Mouse (Mus musculus) heart, embryonic 15.5 days (tissue): ENCODE measurements around the gene Mrpl49. TPM values are rescaled to one million over a fixed set of nuclear protein-coding genes. Genes with fewer than 3 reads are reported as not detected.

Source experiments
- ATAC-seq: fragments of 200-750 bp; cut with Nextera tagmentation; replicated peaks from 2 replicates; pipeline ENCODE4 v1.8.0; 2017; ENCODE audit warnings: low read depth, moderate TSS enrichment; ENCODE audit not compliant: insufficient number of reproducible peaks, insufficient read depth, low FRiP score
- H3K27ac ChIP-seq: fragments of 300-500 bp; sonication (generic); 2 replicates; pipeline ENCODE4 v1.5.1; 2015; ENCODE audit warnings: mild to moderate bottlenecking, inconsistent platforms
- H3K27me3 ChIP-seq: fragments of 300-500 bp; sonication (generic); 2 replicates; pipeline ENCODE4 v1.6.1; 2015; ENCODE audit warnings: inconsistent platforms
- H3K36me3 ChIP-seq: fragments of 300-500 bp; sonication (generic); 2 replicates; pipeline ENCODE4 v1.6.1; 2015; ENCODE audit warnings: mild to moderate bottlenecking, inconsistent platforms
- H3K4me1 ChIP-seq: fragments of 300-500 bp; sonication (generic); replicated peaks from 2 replicates; pipeline ENCODE4 v1.6.1; 2015; ENCODE audit warnings: inconsistent platforms
- H3K4me2 ChIP-seq: fragments of 300-500 bp; sonication (generic); 2 replicates; pipeline ENCODE4 v1.6.1; 2015; ENCODE audit warnings: inconsistent platforms, mild to moderate bottlenecking, moderate library complexity
- H3K4me3 ChIP-seq: fragments of 300-500 bp; sonication (generic); 2 replicates; pipeline ENCODE4 v1.5.1; 2015; ENCODE audit warnings: mild to moderate bottlenecking, inconsistent platforms
- H3K9ac ChIP-seq: fragments of 300-500 bp; sonication (generic); 2 replicates; pipeline ENCODE4 v1.6.1; 2015; ENCODE audit warnings: mild to moderate bottlenecking, inconsistent platforms
- H3K9me3 ChIP-seq: fragments of 300-500 bp; sonication (generic); replicated peaks from 2 replicates; pipeline ENCODE4 v1.6.1; 2016; ENCODE audit warnings: inconsistent platforms
- WGBS: fragments of 180-500 bp; shearing (Covaris S2); methylation state at CpG from one replicate; pipeline ENCODE4 v1.1.7; 2015; ENCODE audit warnings: mixed read lengths; 5-methylcytosine and 5-hydroxymethylcytosine counted together
- polyA plus RNA-seq: library from polyadenylated mRNA; unstranded; fragments of >200 nt; fragmentation: Nextera tagmentation; extraction: Ambion mirVana; gene quantifications from 2 replicates; pipeline ENCODE4 v1.2.1, GENCODE M21; 2015

The Mrpl49 gene
- polyA plus RNA-seq: 54.5 and 55.3 TPM in 2 replicates

GRCm38 (mm10) chr19:6057313-6058096, at the start of gene Mrpl49, which contains the start of gene Fau:
Mrpl49 (minus strand) TSS chr19:6057785.
Fau (plus strand) TSS chr19:6057844.
- Histone ChIP-seq H3K36me3 (peaks cover 45% of the 10 kb centered on the region), H3K27me3 (no peaks in the 10 kb centered on the region), H3K4me2 (peak within 1 kb of the TSS; percentile 79), H3K9ac (peak within 1 kb of the TSS; percentile 92), H3K9me3 (no peaks in the 10 kb centered on the region), H3K27ac (peak within 1 kb of the TSS; percentile 83), H3K4me1 (peaks cover 29% of the 10 kb centered on the region), H3K4me3 (peak within 1 kb of the TSS; percentile 94)
- WGBS: under 1% methylated on average over 62 of the region's 63 CpGs
- peak; percentile 88 for ATAC-seq

DNA sequence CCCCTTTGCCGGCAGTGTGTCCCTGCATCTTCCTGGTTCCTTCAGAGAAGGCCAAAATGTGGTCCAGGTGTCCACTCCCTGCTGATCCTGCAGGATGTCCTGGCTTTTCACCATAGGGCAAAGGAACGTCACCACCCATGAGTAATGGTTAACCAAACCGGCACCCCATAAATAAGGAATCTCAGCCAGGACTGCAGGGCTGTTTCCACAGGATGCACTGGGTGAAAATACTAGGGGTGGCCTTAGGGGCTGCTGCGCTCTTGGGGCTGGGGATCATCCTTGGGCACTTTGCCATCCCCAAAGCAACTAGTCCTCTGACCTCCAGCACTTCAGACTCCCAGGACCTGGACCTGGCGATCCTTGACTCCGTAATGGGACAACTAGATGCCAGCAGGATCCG, 48.0 kb upstream of the Mrpl49 start, which contains the start of gene Naaladl1:
TSS of gene Naaladl1 (plus strand) at position 197 of the 400 bp plus-strand sequence.
- no peak within 1 kb of the TSS for H3K4me3 ChIP-seq
- no peaks in the 10 kb centered on the region for H3K9me3 ChIP-seq
- H3K27ac ChIP-seq: no peak within 1 kb of the TSS
- no peak within 1 kb of the TSS for H3K9ac ChIP-seq
- H3K4me2 ChIP-seq: no peak within 1 kb of the TSS
- no peaks in the 10 kb centered on the region for H3K27me3 ChIP-seq
- 86% methylated on average over 7 of the region's 7 CpGs for whole genome bisulfite sequencing
- ATAC-seq: no peak
- H3K4me1 ChIP-seq: no peaks in the 10 kb centered on the region
- no peaks in the 10 kb centered on the region for H3K36me3 ChIP-seq

GRCm38 (mm10) chr19:6104476-6104875, 46.9 kb upstream of the Mrpl49 start:
- Histone ChIP-seq H3K4me2 (no peak overlapping the region), H3K27ac (no peak overlapping the region), H3K9me3 (no peaks in the 10 kb centered on the region), H3K27me3 (no peaks in the 10 kb centered on the region), H3K9ac (no peak overlapping the region), H3K4me1 (no peaks in the 10 kb centered on the region), H3K36me3 (no peaks in the 10 kb centered on the region), H3K4me3 (no peak overlapping the region)
- no peak for ATAC-seq
- 52% methylated on average over 4 of the region's 4 CpGs for WGBS

DNA sequence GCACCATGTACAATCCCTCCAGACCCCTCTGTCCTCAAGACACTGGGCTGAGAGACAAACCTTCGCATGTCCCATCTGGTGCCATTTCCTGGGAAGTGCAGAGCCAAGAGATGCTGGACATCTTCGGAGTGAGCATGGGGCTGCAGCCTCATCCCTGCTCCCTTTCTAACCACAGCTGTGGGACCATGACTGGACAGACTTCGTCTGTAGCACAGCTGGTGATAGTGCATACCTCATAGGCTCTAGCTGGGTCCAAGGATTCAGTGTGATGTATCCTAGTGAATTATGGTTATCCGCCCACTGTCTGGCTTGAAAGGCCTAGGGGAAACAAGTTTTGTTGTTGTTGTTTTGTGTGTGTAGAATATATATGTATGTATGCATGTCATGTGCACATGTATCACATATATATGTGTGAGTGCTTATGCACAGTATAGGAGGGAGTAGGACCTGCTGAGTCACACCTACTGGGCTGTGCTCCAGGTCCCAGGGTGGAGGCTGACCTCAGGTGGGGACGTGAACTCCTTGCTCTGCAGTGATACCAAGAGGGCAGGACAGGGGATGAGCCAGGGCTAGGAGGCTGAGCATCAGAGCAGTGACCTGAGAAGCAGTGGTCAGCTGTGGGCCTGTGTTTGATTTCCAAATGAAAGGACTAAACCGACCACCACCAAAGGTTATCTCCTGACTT, 44.7 kb upstream of the Mrpl49 start:
- no peaks in the 10 kb centered on the region for H3K27me3 ChIP-seq
- no peak for ATAC-seq
- 70% methylated on average over 6 of the region's 6 CpGs for WGBS

GRCm38 (mm10) chr19:6101186-6101585, 43.6 kb upstream of the Mrpl49 start:
- WGBS: 73% methylated on average over 6 of the region's 6 CpGs
- no peaks in the 10 kb centered on the region for H3K9me3 ChIP-seq
- no peaks in the 10 kb centered on the region for H3K36me3 ChIP-seq
- no peak overlapping the region for H3K27ac ChIP-seq
- ATAC-seq: no peak
- no peaks in the 10 kb centered on the region for H3K4me1 ChIP-seq
- H3K27me3 ChIP-seq: no peaks in the 10 kb centered on the region
- no peak overlapping the region for H3K4me2 ChIP-seq
- H3K4me3 ChIP-seq: no peak overlapping the region
- H3K9ac ChIP-seq: no peak overlapping the region

More for the DNA sequence above, 44.7 kb upstream of the Mrpl49 start:
- Histone ChIP-seq H3K9me3 (no peaks in the 10 kb centered on the region), H3K4me3 (no peak overlapping the region), H3K9ac (no peak overlapping the region), H3K27ac (no peak overlapping the region), H3K36me3 (no peaks in the 10 kb centered on the region), H3K4me1 (no peaks in the 10 kb centered on the region), H3K4me2 (no peak overlapping the region)

- Histone ChIP-seq H3K36me3 (0 out of 2 replicates have a peak, but pooled peaks cover 6% of the 10 kb centered on the region), H3K4me2 (no peak overlapping the region), H3K27me3 (no peaks in the 10 kb centered on the region), H3K9me3 (no peaks in the 10 kb centered on the region), H3K4me3 (no peak overlapping the region), H3K4me1 (no peaks in the 10 kb centered on the region), H3K9ac (no peak overlapping the region), H3K27ac (no peak overlapping the region)
- no peak for ATAC-seq
- WGBS: 75% methylated on average over 3 of the region's 3 CpGs
Measured at GRCm38 (mm10) chr19:6097847-6098246, 40.3 kb upstream of the Mrpl49 start.

GRCm38 (mm10) chr19:6094119-6094518, 36.5 kb upstream of the Mrpl49 start, which contains the start of gene AC131692.1:
AC131692.1 (plus strand) TSS chr19:6094419.
- H3K9me3 ChIP-seq: no peaks in the 10 kb centered on the region
- WGBS: 87% methylated on average over 7 of the region's 7 CpGs
- H3K27me3 ChIP-seq: no peaks in the 10 kb centered on the region
- H3K4me2 ChIP-seq: no peak within 1 kb of the TSS
- H3K36me3 ChIP-seq: peaks cover 30% of the 10 kb centered on the region
- H3K9ac ChIP-seq: no peak within 1 kb of the TSS
- ATAC-seq: no peak
- H3K4me1 ChIP-seq: no peaks in the 10 kb centered on the region
- no peak within 1 kb of the TSS for H3K27ac ChIP-seq
- no peak within 1 kb of the TSS for H3K4me3 ChIP-seq

DNA sequence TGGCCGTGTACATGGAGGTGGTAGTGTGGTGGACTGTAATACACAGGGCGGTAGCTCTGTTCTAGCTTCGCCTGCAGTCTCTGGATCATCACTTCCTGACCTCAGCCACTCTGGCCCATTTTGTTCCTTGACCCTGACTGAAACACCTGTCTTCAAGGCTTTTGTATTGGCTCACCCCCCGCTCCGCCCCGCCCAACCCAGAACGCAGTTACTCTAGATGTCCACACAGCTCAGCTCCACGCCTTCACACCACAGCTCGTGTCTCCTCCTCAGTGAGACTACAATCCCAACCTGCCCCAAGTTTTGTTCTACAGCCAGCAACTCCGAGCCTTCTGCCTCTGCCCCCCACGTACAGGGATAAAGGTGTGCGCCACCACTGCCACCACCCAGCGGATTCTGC, 31.3 kb upstream of the Mrpl49 start:
- H3K4me1 ChIP-seq: peaks cover 18% of the 10 kb centered on the region
- 93% methylated on average over 13 of the region's 13 CpGs for WGBS
- no peak overlapping the region for H3K4me2 ChIP-seq
- no peaks in the 10 kb centered on the region for H3K27me3 ChIP-seq
- no peaks in the 10 kb centered on the region for H3K9me3 ChIP-seq
- no peak overlapping the region for H3K9ac ChIP-seq
- H3K27ac ChIP-seq: no peak overlapping the region
- ATAC-seq: no peak
- peaks cover 36% of the 10 kb centered on the region for H3K36me3 ChIP-seq
- no peak overlapping the region for H3K4me3 ChIP-seq

- peaks cover 23% of the 10 kb centered on the region for H3K4me1 ChIP-seq
- peak overlapping the region; percentile 87 for H3K4me3 ChIP-seq
- WGBS: under 1% methylated on average over 17 of the region's 17 CpGs
- peak overlapping the region; percentile 94 for H3K4me2 ChIP-seq
- no peaks in the 10 kb centered on the region for H3K9me3 ChIP-seq
- H3K36me3 ChIP-seq: peaks cover 43% of the 10 kb centered on the region
- peak overlapping the region; percentile 72 for H3K9ac ChIP-seq
- peak overlapping the region; percentile 66 for H3K27ac ChIP-seq
- H3K27me3 ChIP-seq: no peaks in the 10 kb centered on the region
- peak; percentile 54 for ATAC-seq
Measured at GRCm38 (mm10) chr19:6085417-6085879, 27.9 kb upstream of the Mrpl49 start.

DNA sequence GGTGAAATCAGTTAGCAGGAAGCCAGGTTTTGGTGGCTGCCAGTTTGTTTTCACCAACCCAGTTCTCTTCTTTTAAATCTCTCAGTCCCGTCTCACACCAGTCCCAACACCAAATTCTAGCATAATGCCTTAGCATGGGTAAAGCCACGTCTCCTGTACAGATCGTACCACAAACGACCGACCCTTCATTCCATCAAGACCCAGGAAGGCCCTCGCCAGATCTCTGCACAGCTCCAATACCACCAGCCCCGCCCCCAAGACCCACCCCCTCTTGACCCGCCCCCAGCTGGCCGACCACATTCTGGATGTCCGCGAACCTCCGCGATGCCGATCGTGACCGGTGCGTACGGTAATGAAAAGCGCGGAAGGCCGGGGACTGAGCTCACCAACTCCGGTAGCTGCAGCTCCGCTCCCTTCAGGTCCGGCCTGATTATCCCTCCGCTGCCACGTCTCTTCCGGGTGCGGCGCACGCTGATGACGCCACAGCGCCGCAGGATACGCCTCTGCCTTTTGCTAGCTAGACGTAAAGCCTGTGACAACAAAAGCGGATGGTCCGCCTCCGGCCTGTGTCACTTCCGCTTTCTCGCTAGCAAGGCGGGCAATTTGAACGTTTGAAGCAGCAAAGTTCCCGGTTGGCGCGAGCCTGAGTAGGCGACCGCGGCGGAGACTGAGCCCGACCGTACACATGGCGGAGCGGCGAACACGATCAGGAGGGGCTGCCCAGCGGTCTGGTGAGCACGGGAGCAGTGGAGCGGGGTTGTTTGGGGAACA, 27.1 kb upstream of the Mrpl49 start, which contains the start of the genes Zfpl1 and Cdca5:
TSS of gene Zfpl1 (minus strand) at position 479 of the 771 bp plus-strand sequence.
TSS of gene Cdca5 (plus strand) at position 506 of the 771 bp plus-strand sequence.
- peak; percentile 88 for ATAC-seq
- H3K4me3 ChIP-seq: peak within 1 kb of the TSS; percentile 87
- H3K36me3 ChIP-seq: peaks cover 41% of the 10 kb centered on the region

More for the DNA sequence above, 27.1 kb upstream of the Mrpl49 start, which contains the start of the genes Zfpl1 and Cdca5:
- H3K27ac ChIP-seq: peak within 1 kb of the TSS; percentile 66
- H3K9ac ChIP-seq: peak within 1 kb of the TSS; percentile 72
- H3K4me1 ChIP-seq: peaks cover 23% of the 10 kb centered on the region
- no peaks in the 10 kb centered on the region for H3K9me3 ChIP-seq
- no peaks in the 10 kb centered on the region for H3K27me3 ChIP-seq
- under 1% methylated on average over 58 of the region's 58 CpGs for WGBS
- H3K4me2 ChIP-seq: peak within 1 kb of the TSS; percentile 94
